Mouse (Mus musculus) forebrain, embryonic 14.5 days (tissue): ENCODE data around the gene Gpcpd1. TPM values are rescaled to one million over a fixed set of nuclear protein-coding genes. Genes with fewer than 3 reads are reported as not detected.

Source experiments
- ATAC-seq: fragments of 200-750 bp; cut with Nextera tagmentation; 2 replicates; pipeline ENCODE4 v1.8.0; 2017; ENCODE audit warnings: mild to moderate bottlenecking, moderate library complexity
- DNase-seq: peaks from one replicate; pipeline ENCODE4 v3.0.0-alpha.2; 2015; ENCODE audit warnings: low spot score
- H3K27ac ChIP-seq: fragments of 300-500 bp; sonication (generic); 2 replicates; pipeline ENCODE4 v1.5.1; 2014; ENCODE audit warnings: low read depth, mild to moderate bottlenecking, control low read depth, low read length, moderate library complexity
- H3K27me3 ChIP-seq: fragments of 300-500 bp; sonication (generic); replicated peaks from 2 replicates; pipeline ENCODE4 v1.6.1; 2014; ENCODE audit warnings: low read length, control low read depth, mixed read lengths; ENCODE audit not compliant: control insufficient read depth, insufficient read depth
- H3K36me3 ChIP-seq: fragments of 300-500 bp; sonication (generic); 2 replicates; pipeline ENCODE4 v1.6.1; 2014; ENCODE audit warnings: low read length, control low read depth; ENCODE audit not compliant: control insufficient read depth, insufficient read depth
- H3K4me1 ChIP-seq: fragments of 300-500 bp; sonication (generic); 2 replicates; pipeline ENCODE4 v1.6.1; 2014; ENCODE audit warnings: antibody characterized with exemption, low read length, control low read depth; ENCODE audit not compliant: control insufficient read depth, insufficient read depth
- H3K4me2 ChIP-seq: fragments of 300-500 bp; sonication (generic); 2 replicates; pipeline ENCODE4 v1.6.1; 2014; ENCODE audit warnings: mild to moderate bottlenecking, control low read depth, low read length
- H3K4me3 ChIP-seq: fragments of 300-500 bp; sonication (generic); 2 replicates; pipeline ENCODE4 v1.5.1; 2014; ENCODE audit warnings: low read depth, low read length, control low read depth
- H3K9ac ChIP-seq: fragments of 300-500 bp; sonication (generic); 2 replicates; pipeline ENCODE4 v1.6.1; 2014; ENCODE audit warnings: mild to moderate bottlenecking, low read length, control low read depth, moderate library complexity
- H3K9me3 ChIP-seq: fragments of 300-500 bp; sonication (generic); replicated peaks from 2 replicates; pipeline ENCODE4 v1.6.1; 2016; ENCODE audit warnings: low read length, control low read depth, mixed read lengths; ENCODE audit not compliant: control insufficient read depth
- WGBS: fragments of 180-500 bp; shearing (Covaris S2); extraction: QIAGEN DNeasy Blood & Tissue Kit; methylation state at CpG from one replicate; pipeline ENCODE4 v1.1.7; 2014; 5-methylcytosine and 5-hydroxymethylcytosine counted together
- polyA plus RNA-seq: library from polyadenylated mRNA; unstranded; fragments of >200 nt; fragmentation: Nextera tagmentation; extraction: Ambion mirVana; gene quantifications from 2 replicates; pipeline ENCODE4 v1.2.1, GENCODE M21; 2014

Gene Gpcpd1
- polyA plus RNA-seq, 1 experiment from 2014 or later, result 67.0 TPM

GRCm38 (mm10) chr2:132516130-132517030, 71.1 kb downstream of the Gpcpd1 start:
- no peak overlapping the region for H3K4me3 ChIP-seq

GRCm38 (mm10) chr2:132515607-132516006, 71.9 kb downstream of the Gpcpd1 start:
- Histone ChIP-seq H3K4me3 (no peak overlapping the region), H3K9ac (no peak overlapping the region), H3K27me3 (no peaks in the 10 kb centered on the region), H3K4me2 (no peak overlapping the region), H3K4me1 (no peaks in the 10 kb centered on the region), H3K36me3 (no peaks in the 10 kb centered on the region), H3K27ac (no peak overlapping the region), H3K9me3 (no peaks in the 10 kb centered on the region)
- no peak for DNase-seq
- 95% methylated on average over 13 of the region's 13 CpGs for WGBS
- no peak for ATAC-seq

More at GRCm38 (mm10) chr2:132516130-132517030, 71.1 kb downstream of the Gpcpd1 start:
- Histone ChIP-seq H3K4me2 (no peak overlapping the region), H3K27me3 (no peaks in the 10 kb centered on the region), H3K27ac (no peak overlapping the region), H3K36me3 (no peaks in the 10 kb centered on the region), H3K9me3 (no peaks in the 10 kb centered on the region), H3K9ac (no peak overlapping the region), H3K4me1 (no peaks in the 10 kb centered on the region)
- 31% methylated on average over 16 of the region's 16 CpGs for WGBS
- peak; percentile 90 for DNase-seq
- ATAC-seq, result peak; percentile 88

GRCm38 (mm10) chr2:132515076-132515475, 72.5 kb downstream of the Gpcpd1 start:
- H3K27me3 ChIP-seq, result no peaks in the 10 kb centered on the region
- DNase-seq (no peak), ATAC-seq (no peak)
- no peak overlapping the region for H3K9ac ChIP-seq
- H3K4me2 ChIP-seq, result no peak overlapping the region
- no peak overlapping the region for H3K4me3 ChIP-seq
- no peaks in the 10 kb centered on the region for H3K9me3 ChIP-seq
- no peaks in the 10 kb centered on the region for H3K36me3 ChIP-seq
- no peaks in the 10 kb centered on the region for H3K4me1 ChIP-seq
- H3K27ac ChIP-seq, result no peak overlapping the region
- 89% methylated on average over 14 of the region's 14 CpGs for WGBS

GRCm38 (mm10) chr2:132514353-132514752, 73.2 kb downstream of the Gpcpd1 start:
- Histone ChIP-seq H3K4me1 (no peaks in the 10 kb centered on the region), H3K36me3 (no peaks in the 10 kb centered on the region), H3K4me2 (no peak overlapping the region), H3K9me3 (no peaks in the 10 kb centered on the region), H3K9ac (no peak overlapping the region), H3K27ac (no peak overlapping the region), H3K4me3 (no peak overlapping the region), H3K27me3 (no peaks in the 10 kb centered on the region)
- no peak for ATAC-seq
- 60% methylated on average over 6 of the region's 6 CpGs for WGBS
- peak; percentile 33 for DNase-seq

- Histone ChIP-seq H3K4me3 (no peak overlapping the region), H3K9me3 (no peaks in the 10 kb centered on the region), H3K9ac (no peak overlapping the region), H3K27me3 (no peaks in the 10 kb centered on the region), H3K27ac (no peak overlapping the region), H3K4me2 (no peak overlapping the region), H3K36me3 (no peaks in the 10 kb centered on the region), H3K4me1 (no peaks in the 10 kb centered on the region)
- WGBS, result 77% methylated on average over 12 of the region's 12 CpGs
- ATAC-seq (no peak), DNase-seq (no peak)
These were observed 74.0 kb downstream of the Gpcpd1 start for GRCm38 (mm10) chr2:132513371-132514181.

- Histone ChIP-seq H3K36me3 (no peaks in the 10 kb centered on the region), H3K4me1 (no peaks in the 10 kb centered on the region), H3K27ac (no peak overlapping the region), H3K4me2 (no peak overlapping the region), H3K27me3 (no peaks in the 10 kb centered on the region), H3K4me3 (no peak overlapping the region), H3K9ac (no peak overlapping the region), H3K9me3 (no peaks in the 10 kb centered on the region)
- DNase-seq (no peak), ATAC-seq (no peak)
- WGBS, result 66% methylated on average over 11 of the region's 11 CpGs
These were observed 74.6 kb downstream of the Gpcpd1 start for GRCm38 (mm10) chr2:132512977-132513351.

- DNase-seq (no peak), ATAC-seq (no peak)
- H3K36me3 ChIP-seq, result no peaks in the 10 kb centered on the region
- H3K4me3 ChIP-seq, result no peak overlapping the region
- no peaks in the 10 kb centered on the region for H3K27me3 ChIP-seq
- H3K9ac ChIP-seq, result no peak overlapping the region
- H3K4me1 ChIP-seq, result no peaks in the 10 kb centered on the region
- no peak overlapping the region for H3K4me2 ChIP-seq
- WGBS, result 56% methylated on average over 19 of the region's 19 CpGs
- no peaks in the 10 kb centered on the region for H3K9me3 ChIP-seq
- no peak overlapping the region for H3K27ac ChIP-seq
These were observed 75.2 kb downstream of the Gpcpd1 start for GRCm38 (mm10) chr2:132512051-132512976.

GRCm38 (mm10) chr2:132511011-132511818, 76.3 kb downstream of the Gpcpd1 start:
- Histone ChIP-seq H3K36me3 (no peaks in the 10 kb centered on the region), H3K9ac (no peak overlapping the region), H3K4me2 (no peak overlapping the region), H3K4me3 (no peak overlapping the region), H3K27ac (no peak overlapping the region), H3K4me1 (no peaks in the 10 kb centered on the region), H3K27me3 (no peaks in the 10 kb centered on the region), H3K9me3 (no peaks in the 10 kb centered on the region)
- ATAC-seq, result no peak
- DNase-seq, result no peak
- WGBS, result 91% methylated on average over 5 of the region's 7 CpGs
